Mouse (Mus musculus) limb, embryonic 15.5 days (tissue): ENCODE measurements around the gene Rnh1. TPM values are rescaled to one million over a fixed set of nuclear protein-coding genes. Genes with fewer than 3 reads are reported as not detected.

Experiments
- ATAC-seq: fragments of 200-750 bp; cut with Nextera tagmentation; 2 replicates; pipeline ENCODE4 v1.8.0; 2017; ENCODE audit warnings: low read depth, moderate TSS enrichment; ENCODE audit not compliant: insufficient number of reproducible peaks, low FRiP score, low TSS enrichment
- H3K27ac ChIP-seq: fragments of 300-500 bp; sonication (generic); 2 replicates; pipeline ENCODE4 v1.5.1; 2015; ENCODE audit warnings: moderate library complexity, mild to moderate bottlenecking, inconsistent platforms
- H3K27me3 ChIP-seq: fragments of 300-500 bp; sonication (generic); 2 replicates; pipeline ENCODE4 v1.6.1; 2015; ENCODE audit warnings: inconsistent platforms
- H3K36me3 ChIP-seq: fragments of 300-500 bp; sonication (generic); 2 replicates; pipeline ENCODE4 v1.6.1; 2015; ENCODE audit warnings: inconsistent platforms
- H3K4me1 ChIP-seq: fragments of 300-500 bp; sonication (generic); 2 replicates; pipeline ENCODE4 v1.6.1; 2015; ENCODE audit warnings: inconsistent platforms
- H3K4me2 ChIP-seq: fragments of 300-500 bp; sonication (generic); 2 replicates; pipeline ENCODE4 v1.6.1; 2015; ENCODE audit warnings: mild to moderate bottlenecking, inconsistent platforms
- H3K4me3 ChIP-seq: fragments of 300-500 bp; sonication (generic); 2 replicates; pipeline ENCODE4 v1.5.1; 2015; ENCODE audit warnings: mild to moderate bottlenecking, inconsistent platforms
- H3K9ac ChIP-seq: fragments of 300-500 bp; sonication (generic); 2 replicates; pipeline ENCODE4 v1.6.1; 2015; ENCODE audit warnings: inconsistent platforms
- H3K9me3 ChIP-seq: fragments of 300-500 bp; sonication (generic); 2 replicates; pipeline ENCODE4 v1.6.1; 2016; ENCODE audit warnings: inconsistent platforms
- WGBS: fragments of 180-500 bp; shearing (Covaris S2); methylation state at CpG from one replicate; pipeline ENCODE4 v1.1.7; 2015; 5-methylcytosine and 5-hydroxymethylcytosine counted together
- polyA plus RNA-seq: library from polyadenylated mRNA; unstranded; fragments of >200 nt; fragmentation: Nextera tagmentation; extraction: Ambion mirVana; gene quantifications from 2 replicates; pipeline ENCODE4 v1.2.1, GENCODE M21; 2015

Gene Rnh1
- polyA plus RNA-seq, 1 experiment from 2014 or later = 279 TPM

GRCm38 (mm10) chr7:141147044-141147443, 25.6 kb downstream of the Rnh1 start:
- H3K4me3 ChIP-seq = no peak overlapping the region
- no peaks in the 10 kb centered on the region for H3K27me3 ChIP-seq
- no peak overlapping the region for H3K9ac ChIP-seq
- no peaks in the 10 kb centered on the region for H3K4me1 ChIP-seq
- no peak overlapping the region for H3K4me2 ChIP-seq
- no peak for ATAC-seq
- H3K9me3 ChIP-seq = no peaks in the 10 kb centered on the region
- no peak overlapping the region for H3K27ac ChIP-seq
- H3K36me3 ChIP-seq = peaks cover 38% of the 10 kb centered on the region
- 82% methylated on average over 6 of the region's 6 CpGs for WGBS

- Histone ChIP-seq H3K4me2 (no peak overlapping the region), H3K27ac (no peak overlapping the region), H3K9me3 (no peaks in the 10 kb centered on the region), H3K9ac (no peak overlapping the region), H3K4me1 (no peaks in the 10 kb centered on the region), H3K36me3 (peaks cover 29% of the 10 kb centered on the region), H3K4me3 (no peak overlapping the region), H3K27me3 (no peaks in the 10 kb centered on the region)
- no peak for ATAC-seq
- WGBS = 89% methylated on average over 12 of the region's 12 CpGs
Measured at GRCm38 (mm10) chr7:141146043-141146595, 26.5 kb downstream of the Rnh1 start.

GRCm38 (mm10) chr7:141145403-141145802, 27.3 kb downstream of the Rnh1 start:
- Histone ChIP-seq H3K27ac (no peak overlapping the region), H3K36me3 (peaks cover 26% of the 10 kb centered on the region; the same call in 1 of the 2 replicates), H3K4me2 (no peak overlapping the region), H3K4me1 (no peaks in the 10 kb centered on the region), H3K9me3 (no peaks in the 10 kb centered on the region), H3K27me3 (no peaks in the 10 kb centered on the region), H3K9ac (no peak overlapping the region), H3K4me3 (no peak overlapping the region)
- 79% methylated on average over 1 of the region's 1 CpGs for WGBS
- no peak for ATAC-seq

GRCm38 (mm10) chr7:141144650-141145049, 28.0 kb downstream of the Rnh1 start:
- no peak for ATAC-seq
- Histone ChIP-seq H3K36me3 (peaks cover 26% of the 10 kb centered on the region; the same call in 1 of the 2 replicates), H3K9me3 (no peaks in the 10 kb centered on the region), H3K4me3 (no peak overlapping the region), H3K27me3 (no peaks in the 10 kb centered on the region), H3K9ac (no peak overlapping the region), H3K27ac (no peak overlapping the region), H3K4me1 (no peaks in the 10 kb centered on the region), H3K4me2 (no peak overlapping the region)
- 89% methylated on average over 3 of the region's 3 CpGs for WGBS

- 85% methylated on average over 2 of the region's 2 CpGs for WGBS
- H3K27ac ChIP-seq = no peak overlapping the region
- H3K4me1 ChIP-seq = no peaks in the 10 kb centered on the region
- no peak for ATAC-seq
- H3K4me3 ChIP-seq = no peak overlapping the region
- H3K9me3 ChIP-seq = no peaks in the 10 kb centered on the region
- no peak overlapping the region for H3K9ac ChIP-seq
- no peak overlapping the region for H3K4me2 ChIP-seq
- no peaks in the 10 kb centered on the region for H3K27me3 ChIP-seq
- H3K36me3 ChIP-seq = peaks cover 30% of the 10 kb centered on the region; the same call in 1 of the 2 replicates
Measured at GRCm38 (mm10) chr7:141143861-141144260, 28.8 kb downstream of the Rnh1 start.

GRCm38 (mm10) chr7:141143112-141143511, 29.5 kb downstream of the Rnh1 start:
- Histone ChIP-seq H3K4me2 (no peak overlapping the region), H3K4me3 (no peak overlapping the region), H3K27me3 (no peaks in the 10 kb centered on the region), H3K9me3 (no peaks in the 10 kb centered on the region), H3K27ac (no peak overlapping the region), H3K4me1 (no peaks in the 10 kb centered on the region), H3K36me3 (peaks cover 34% of the 10 kb centered on the region; the same call in 1 of the 2 replicates), H3K9ac (no peak overlapping the region)
- 53% methylated on average over 5 of the region's 5 CpGs for WGBS
- ATAC-seq = no peak

- H3K27ac ChIP-seq = no peak overlapping the region
- no peak overlapping the region for H3K4me2 ChIP-seq
- no peaks in the 10 kb centered on the region for H3K9me3 ChIP-seq
- no peak for ATAC-seq
- no peaks in the 10 kb centered on the region for H3K4me1 ChIP-seq
- peaks cover 40% of the 10 kb centered on the region for H3K36me3 ChIP-seq
- 95% methylated on average over 4 of the region's 4 CpGs for WGBS
- no peaks in the 10 kb centered on the region for H3K27me3 ChIP-seq
- H3K9ac ChIP-seq = no peak overlapping the region
- no peak overlapping the region for H3K4me3 ChIP-seq
Measured at GRCm38 (mm10) chr7:141141326-141141725, 31.3 kb downstream of the Rnh1 start.

GRCm38 (mm10) chr7:141131904-141132755, 40.5 kb downstream of the Rnh1 start:
- peaks cover 16% of the 10 kb centered on the region for H3K4me1 ChIP-seq
- H3K4me2 ChIP-seq = peak overlapping the region; percentile 77
- peak overlapping the region; percentile 81; the same call in 1 of the 2 replicates for H3K27ac ChIP-seq
- peak overlapping the region; percentile 96 for H3K4me3 ChIP-seq
- H3K9ac ChIP-seq = peak overlapping the region; percentile 93
- ATAC-seq = no peak
- no peaks in the 10 kb centered on the region for H3K9me3 ChIP-seq
- H3K36me3 ChIP-seq = peaks cover 24% of the 10 kb centered on the region
- WGBS = 57% methylated on average over 12 of the region's 12 CpGs
- no peaks in the 10 kb centered on the region for H3K27me3 ChIP-seq

- ATAC-seq = peak; percentile 92
- peaks cover 15% of the 10 kb centered on the region for H3K36me3 ChIP-seq
- under 1% methylated on average over 59 of the region's 59 CpGs for WGBS
Measured at GRCm38 (mm10) chr7:141131024-141131820, 41.4 kb downstream of the Rnh1 start.

GRCm38 (mm10) chr7:141123517-141123856, 49.2 kb downstream of the Rnh1 start:
- no peaks in the 10 kb centered on the region for H3K36me3 ChIP-seq
- no peak for ATAC-seq

More at GRCm38 (mm10) chr7:141131024-141131820, 41.4 kb downstream of the Rnh1 start:
- no peaks in the 10 kb centered on the region for H3K27me3 ChIP-seq
- H3K4me1 ChIP-seq = peaks cover 16% of the 10 kb centered on the region
- H3K27ac ChIP-seq = peak overlapping the region; percentile 81
- peak overlapping the region; percentile 93 for H3K9ac ChIP-seq
- H3K9me3 ChIP-seq = no peaks in the 10 kb centered on the region
- peak overlapping the region; percentile 77 for H3K4me2 ChIP-seq
- H3K4me3 ChIP-seq = peak overlapping the region; percentile 96

GRCm38 (mm10) chr7:141122689-141123516, 49.8 kb downstream of the Rnh1 start:
- H3K27ac ChIP-seq = peak overlapping the region; percentile 84
- H3K9ac ChIP-seq = peak overlapping the region; percentile 57
- no peaks in the 10 kb centered on the region for H3K27me3 ChIP-seq
- H3K36me3 ChIP-seq = no peaks in the 10 kb centered on the region
- peak; percentile 98 for ATAC-seq
- peak overlapping the region; percentile 70 for H3K4me2 ChIP-seq
- H3K9me3 ChIP-seq = no peaks in the 10 kb centered on the region
- 1% methylated on average over 29 of the region's 29 CpGs for WGBS
- H3K4me1 ChIP-seq = peaks cover 13% of the 10 kb centered on the region
- H3K4me3 ChIP-seq = peak overlapping the region; percentile 66

More at GRCm38 (mm10) chr7:141123517-141123856, 49.2 kb downstream of the Rnh1 start:
- peak overlapping the region; percentile 57 for H3K9ac ChIP-seq
- no peaks in the 10 kb centered on the region for H3K9me3 ChIP-seq
- H3K4me3 ChIP-seq = peak overlapping the region; percentile 66
- WGBS = 2% methylated on average over 15 of the region's 15 CpGs
- H3K27ac ChIP-seq = peak overlapping the region; percentile 84
- H3K4me2 ChIP-seq = peak overlapping the region; percentile 70
- no peaks in the 10 kb centered on the region for H3K27me3 ChIP-seq
- H3K4me1 ChIP-seq = peaks cover 10% of the 10 kb centered on the region
